Mouse (Mus musculus): ENCODE results near the gene Nccrp1.

DNA sequence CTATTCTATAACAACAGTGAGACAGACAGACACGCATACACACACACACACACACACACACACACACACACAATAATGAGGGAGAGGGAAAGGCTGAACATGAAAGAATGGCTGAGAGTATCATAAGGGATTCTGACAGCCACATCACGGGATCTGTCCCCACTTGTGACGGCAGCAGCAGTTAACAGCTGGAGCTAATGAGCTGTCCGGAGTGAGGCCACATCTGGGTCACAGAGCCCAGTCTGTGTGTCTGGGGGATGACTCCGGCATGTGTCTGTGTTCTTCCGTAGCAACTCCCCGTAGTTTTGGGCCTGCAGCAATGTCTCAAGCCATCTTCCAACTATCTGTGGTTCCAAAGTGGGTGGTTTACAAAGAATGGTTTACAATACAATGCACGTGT is 15.0 kb downstream of the Nccrp1 start:
- TF ChIP-seq FLI1 (IDR thresholded peaks at IDR 0.05; ENCODE audit: low read length) (no peak), GATA1 (IDR thresholded peaks at IDR 0.05; ENCODE audit: borderline replicate concordance, low read length) (no peak)

All from megakaryocyte, embryonic 14.5 days (primary cell).